Comparison of ENCODE assay signal across 9 mouse cellular contexts in the genomic region with DNA sequence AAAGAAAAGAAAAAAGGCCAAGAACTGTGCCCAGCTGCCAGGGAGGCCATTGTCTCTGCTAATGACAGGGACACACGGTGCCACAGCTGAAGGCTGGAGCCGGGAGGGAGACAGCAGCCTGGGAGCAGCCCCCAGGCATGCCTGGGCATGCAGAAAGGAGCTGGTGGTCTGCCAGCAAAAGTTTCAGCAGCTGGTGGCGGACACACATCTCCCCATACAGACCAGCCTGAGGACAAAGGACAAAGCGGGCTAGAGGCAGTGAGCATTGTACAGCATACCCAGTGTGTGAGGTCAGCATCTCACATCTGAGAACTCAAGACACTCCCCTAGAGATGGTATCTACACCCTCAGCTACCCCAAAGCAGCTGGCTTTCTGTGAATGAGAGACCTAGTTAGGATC. TPM values are rescaled to one million over a fixed set of nuclear protein-coding genes. Genes with fewer than 3 reads are reported as not detected.
DNase-seq lines count a peak whose midpoint lies in the region; ATAC-seq and TF ChIP-seq lines count a peak whose summit lies in the region.
"Had no signal": no experiment of that assay in that cellular context is flagged by ENCODE, and none has a peak within 500 bp of the region (broad histone marks: within the 10 kb centered on the region; RNA-seq: fewer than 3 reads in every experiment).

No protein-coding gene starts in this region.

- H3K4me1 ChIP-seq in E14TG2a.4 (replicated peaks; ENCODE audit: low read depth, low read length), result peaks cover 48% of the 10 kb centered on the region
- H3K4me1 ChIP-seq in limb, embryonic 15.5 days, result 0 out of 2 replicates have a peak, but pooled peaks cover 3% of the 10 kb centered on the region

- 0 out of 2 replicates have a peak overlapping the region, but pooled peaks have one; percentile 14 for H3K4me3 ChIP-seq in E14TG2a.4 (replicated peaks; ENCODE audit: low read length)
- H3K4me3 ChIP-seq in limb, embryonic 15.5 days, result no peak overlapping the region

- DNase-seq in heart, postnatal 4 days, result peak; percentile 57
- no peak for DNase-seq in heart, adult 9 months (ENCODE audit: low spot score in 2 of 2)
- DNase-seq in cerebellum, postnatal 4 days (ENCODE audit: low spot score in 2 of 2), result peak; percentile 41 to 64
- no peak for DNase-seq in spleen, adult 12 weeks (ENCODE audit: low spot score)
- DNase-seq in kidney, postnatal 14 days, result no peak
- no peak for DNase-seq in frontal cortex, adult 2 months (ENCODE audit: extremely low spot score in 1 of 2, low spot score in 1 of 2)

- no peaks in the 10 kb centered on the region for H3K27me3 ChIP-seq in E14TG2a.4 (ENCODE audit: insufficient read depth, low read length)
- no peaks in the 10 kb centered on the region for H3K27me3 ChIP-seq in limb, embryonic 15.5 days
- H3K27me3 ChIP-seq: Patski had no signal

- no peak overlapping the region for H3K27ac ChIP-seq in limb, embryonic 15.5 days

- no peak for TF ChIP-seq CTCF in E14TG2a.4 (conservative IDR thresholded peaks at IDR 0.05; ENCODE audit: low read length)

- ATAC-seq in limb, embryonic 15.5 days (ENCODE audit: insufficient number of reproducible peaks, low FRiP score, low TSS enrichment, low read depth), result 0 out of 2 replicates have a peak, but pooled peaks have one; percentile 38
- ATAC-seq: Patski had no signal

- no peak overlapping the region for H3K9ac ChIP-seq in limb, embryonic 15.5 days

- H3K9me3 ChIP-seq in E14TG2a.4 (ENCODE audit: low read length), result no peaks in the 10 kb centered on the region
- H3K9me3 ChIP-seq in limb, embryonic 15.5 days, result no peaks in the 10 kb centered on the region

- WGBS in limb, embryonic 15.5 days, result 46% methylated on average over 4 of the region's 4 CpGs

- no peak overlapping the region for H3K4me2 ChIP-seq in limb, embryonic 15.5 days

- no peaks in the 10 kb centered on the region for H3K36me3 ChIP-seq in E14TG2a.4 (ENCODE audit: insufficient read depth, low read length)
- H3K36me3 ChIP-seq in limb, embryonic 15.5 days, result no peaks in the 10 kb centered on the region

RNA-seq across cellular contexts. Expression of a gene that starts 37.5 kb away (rescaled TPM):
- 10 to 100 TPM; 10.6 to 11.3 TPM for total RNA-seq in heart, postnatal 4 days (2021)
- 15.5 and 16.5 TPM in 2 replicates for polyA plus RNA-seq in limb, embryonic 15.5 days (2015; fragmentation: Nextera tagmentation; extraction: Ambion mirVana)
- polyA plus RNA-seq in frontal cortex, adult 2 months (2012; rRNA removed), result 48.0 and 50.4 TPM in 2 replicates

Comparison
In these comparisons a context has a peak if more than half of its experiments do, and no peak if none do; other contexts are left out.
1. DNase-seq: peak in heart, postnatal 4 days (single experiment) and cerebellum, postnatal 4 days (2 of 2); none in heart, adult 9 months (0 of 2), spleen, adult 12 weeks (single experiment), kidney, postnatal 14 days (single experiment) and frontal cortex, adult 2 months (0 of 2).